7 mouse cellular contexts compared by ENCODE assay signal in the genomic region with DNA sequence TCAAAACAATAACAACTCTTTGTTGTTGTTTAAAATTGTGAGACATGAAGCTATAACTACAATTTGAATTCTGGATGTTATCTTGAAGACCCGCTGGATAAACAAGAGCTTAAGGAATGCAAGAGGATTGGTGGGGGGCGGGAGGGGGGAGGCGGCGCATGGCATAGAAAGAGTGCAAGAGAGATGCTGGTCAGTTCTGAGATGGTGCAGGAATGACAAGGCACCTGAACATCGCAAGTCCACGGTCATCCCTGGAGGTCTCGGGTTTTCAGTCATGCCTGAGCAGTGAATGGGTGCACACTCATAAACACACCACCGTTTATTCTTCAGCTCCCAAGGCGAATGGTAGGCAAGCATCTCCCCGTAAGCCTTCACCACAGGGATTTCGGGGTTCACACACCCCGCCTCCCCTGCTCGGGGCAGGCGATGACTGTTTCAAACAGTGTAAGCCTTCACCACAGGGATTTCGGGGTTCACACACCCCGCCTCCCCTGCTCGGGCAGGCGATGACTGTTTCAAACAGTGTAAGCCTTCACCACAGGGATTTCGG. TPM values are rescaled to one million over a fixed set of nuclear protein-coding genes. Genes with fewer than 3 reads are reported as not detected.
DNase-seq lines count a peak whose midpoint lies in the region; ATAC-seq and TF ChIP-seq lines count a peak whose summit lies in the region.

No protein-coding gene starts in this region.

- no peaks in the 10 kb centered on the region for H3K36me3 ChIP-seq in lung, embryonic 15.5 days
- no peaks in the 10 kb centered on the region for H3K36me3 ChIP-seq in embryonic facial prominence, embryonic 13.5 days
- no peaks in the 10 kb centered on the region for H3K36me3 ChIP-seq in intestine, postnatal 0 days (ENCODE audit: control insufficient read depth, insufficient read depth)

- ATAC-seq in lung, embryonic 15.5 days (ENCODE audit: borderline replicate concordance, extremely low read depth, low FRiP score, low TSS enrichment): 0 out of 2 replicates have a peak, but pooled peaks have one; percentile 6
- ATAC-seq in embryonic facial prominence, embryonic 13.5 days (ENCODE audit: insufficient number of reproducible peaks, insufficient read depth, low FRiP score, low TSS enrichment, low read depth): 0 out of 2 replicates have a peak, but pooled peaks have one; percentile 6
- no peak for ATAC-seq in intestine, postnatal 0 days

- H3K4me2 ChIP-seq in lung, embryonic 15.5 days: peak overlapping the region; percentile 97
- H3K4me2 ChIP-seq in embryonic facial prominence, embryonic 13.5 days: peak overlapping the region; percentile 100
- peak overlapping the region; percentile 95 for H3K4me2 ChIP-seq in intestine, postnatal 0 days (replicated peaks; ENCODE audit: low read depth)

- peak overlapping the region; percentile 19; the same call in 1 of the 2 replicates for H3K9ac ChIP-seq in lung, embryonic 15.5 days
- peak overlapping the region; percentile 72 for H3K9ac ChIP-seq in embryonic facial prominence, embryonic 13.5 days
- no peak overlapping the region for H3K9ac ChIP-seq in intestine, postnatal 0 days (ENCODE audit: low read depth, low read length)

- TF ChIP-seq CTCF in intestine, postnatal 0 days (IDR thresholded peaks at IDR 0.05; ENCODE audit: low read depth): no peak
- no peak for TF ChIP-seq CTCF in olfactory bulb, adult 2 months (IDR thresholded peaks at IDR 0.05; ENCODE audit: insufficient read depth, low read depth, low read length)

- no peak for TF ChIP-seq POLR2A in olfactory bulb, adult 2 months (IDR thresholded peaks at IDR 0.05; ENCODE audit: insufficient read depth, low read depth, low read length)

- no peak overlapping the region for H3K27ac ChIP-seq in lung, embryonic 15.5 days
- H3K27ac ChIP-seq in embryonic facial prominence, embryonic 13.5 days: no peak overlapping the region
- H3K27ac ChIP-seq in intestine, postnatal 0 days (ENCODE audit: low read depth, low read length): no peak overlapping the region
- no peak overlapping the region for H3K27ac ChIP-seq in olfactory bulb, adult 2 months (ENCODE audit: insufficient read depth, low read depth, low read length)

- H3K4me3 ChIP-seq in lung, embryonic 15.5 days: peak overlapping the region; percentile 55
- H3K4me3 ChIP-seq in embryonic facial prominence, embryonic 13.5 days: peak overlapping the region; percentile 66
- peak overlapping the region; percentile 47 for H3K4me3 ChIP-seq in intestine, postnatal 0 days (ENCODE audit: low read depth, low read length)
- H3K4me3 ChIP-seq in olfactory bulb, adult 2 months (ENCODE audit: insufficient read depth, low read depth, low read length): peak overlapping the region; percentile 75

- H3K27me3 ChIP-seq in lung, embryonic 15.5 days: peaks cover 27% of the 10 kb centered on the region
- H3K27me3 ChIP-seq in embryonic facial prominence, embryonic 13.5 days: peaks cover 40% of the 10 kb centered on the region
- no peaks in the 10 kb centered on the region; the same call in 1 of the 2 replicates for H3K27me3 ChIP-seq in intestine, postnatal 0 days (replicated peaks; ENCODE audit: control insufficient read depth, insufficient read depth, low read length)

- no peaks in the 10 kb centered on the region for H3K9me3 ChIP-seq in lung, embryonic 15.5 days
- H3K9me3 ChIP-seq in embryonic facial prominence, embryonic 13.5 days: no peaks in the 10 kb centered on the region
- no peaks in the 10 kb centered on the region for H3K9me3 ChIP-seq in intestine, postnatal 0 days (ENCODE audit: control insufficient read depth)

- peaks cover 13% of the 10 kb centered on the region for H3K4me1 ChIP-seq in lung, embryonic 15.5 days
- H3K4me1 ChIP-seq in embryonic facial prominence, embryonic 13.5 days: peaks cover 4% of the 10 kb centered on the region
- H3K4me1 ChIP-seq in intestine, postnatal 0 days (replicated peaks; ENCODE audit: control insufficient read depth, insufficient read depth, low read length): no peaks in the 10 kb centered on the region
- H3K4me1 ChIP-seq in olfactory bulb, adult 2 months (ENCODE audit: control insufficient read depth, insufficient read depth, low read length): peaks cover 5% of the 10 kb centered on the region

- no peak for DNase-seq in lung, postnatal 10 days
- no peak for DNase-seq in urinary bladder, adult 18-20 months (ENCODE audit: low spot score in 2 of 2)
- DNase-seq in gastrocnemius, adult 18-20 months (ENCODE audit: low spot score): no peak

- WGBS in lung, embryonic 15.5 days: 2% methylated on average over 19 of the region's 19 CpGs
- 2% methylated on average over 19 of the region's 19 CpGs for WGBS in embryonic facial prominence, embryonic 13.5 days
- 3% methylated on average over 19 of the region's 19 CpGs for WGBS in intestine, postnatal 0 days
- 3% methylated on average over 19 of the region's 19 CpGs for WGBS in olfactory bulb, adult 2 months

RNA-seq across cellular contexts. Expression of a gene that starts 1.2 kb away (rescaled TPM):
- polyA plus RNA-seq in lung, embryonic 15.5 days (2015; fragmentation: Nextera tagmentation; extraction: Ambion mirVana): 2.2 and 2.7 TPM in 2 replicates
- polyA plus RNA-seq in embryonic facial prominence, embryonic 13.5 days (2015; fragmentation: Nextera tagmentation; extraction: Ambion mirVana): 27.4 and 27.7 TPM in 2 replicates
- polyA plus RNA-seq in intestine, postnatal 0 days (2015; fragmentation: Nextera tagmentation; extraction: Ambion mirVana): 5.6 and 7.3 TPM in 2 replicates
- not detected in 2 replicates for polyA plus RNA-seq in olfactory bulb, adult 2 months (2012; ENCODE audit: insufficient read depth, insufficient read length, low replicate concordance, missing spikeins)
- 1 to 10 TPM; 3.4 to 5.9 TPM for total RNA-seq in gastrocnemius, adult 18-20 months (2021)
